Mouse (Mus musculus) forebrain, embryonic 13.5 days (tissue): ENCODE measurements around the gene Zfp326. TPM values are rescaled to one million over a fixed set of nuclear protein-coding genes. Genes with fewer than 3 reads are reported as not detected.
"Not testable (repeated sequence)": the region's sequence is repeated elsewhere in the genome, so short reads cannot be mapped to it uniquely, and the experiment has no call there.

Experiments used
- ATAC-seq: fragments of 200-750 bp; cut with Nextera tagmentation; 2 replicates; pipeline ENCODE4 v1.8.0; 2017
- H3K27ac ChIP-seq: fragments of 300-500 bp; sonication (generic); 2 replicates; pipeline ENCODE4 v1.5.1; 2015; ENCODE audit warnings: inconsistent platforms, mild to moderate bottlenecking, moderate library complexity
- H3K27me3 ChIP-seq: fragments of 300-500 bp; sonication (generic); 2 replicates; pipeline ENCODE4 v1.6.1; 2015; ENCODE audit warnings: mild to moderate bottlenecking, inconsistent platforms
- H3K36me3 ChIP-seq: fragments of 300-500 bp; sonication (generic); 2 replicates; pipeline ENCODE4 v1.6.1; 2015; ENCODE audit warnings: mild to moderate bottlenecking, inconsistent platforms; ENCODE audit not compliant: poor library complexity, severe bottlenecking
- H3K4me1 ChIP-seq: fragments of 300-500 bp; sonication (generic); 2 replicates; pipeline ENCODE4 v1.6.1; 2015; ENCODE audit warnings: inconsistent platforms
- H3K4me2 ChIP-seq: fragments of 300-500 bp; sonication (generic); 2 replicates; pipeline ENCODE4 v1.6.1; 2015; ENCODE audit warnings: inconsistent platforms, mild to moderate bottlenecking, moderate library complexity
- H3K4me3 ChIP-seq: fragments of 300-500 bp; sonication (generic); 2 replicates; pipeline ENCODE4 v1.5.1; 2015; ENCODE audit warnings: mild to moderate bottlenecking, inconsistent platforms
- H3K9ac ChIP-seq: fragments of 300-500 bp; sonication (generic); 2 replicates; pipeline ENCODE4 v1.6.1; 2015; ENCODE audit warnings: mild to moderate bottlenecking, inconsistent platforms
- H3K9me3 ChIP-seq: fragments of 300-500 bp; sonication (generic); replicated peaks from 2 replicates; pipeline ENCODE4 v1.6.1; 2016; ENCODE audit warnings: inconsistent platforms
- WGBS: fragments of 180-500 bp; shearing (Covaris S2); methylation state at CpG from one replicate; pipeline ENCODE4 v1.1.7; 2015; 5-methylcytosine and 5-hydroxymethylcytosine counted together
- polyA plus RNA-seq: library from polyadenylated mRNA; unstranded; fragments of >200 nt; fragmentation: Nextera tagmentation; extraction: Ambion mirVana; gene quantifications from 2 replicates; pipeline ENCODE4 v1.2.1, GENCODE M21; 2015

Gene Zfp326
- polyA plus RNA-seq, 1 experiment from 2014 or later: 69.9 TPM

DNA sequence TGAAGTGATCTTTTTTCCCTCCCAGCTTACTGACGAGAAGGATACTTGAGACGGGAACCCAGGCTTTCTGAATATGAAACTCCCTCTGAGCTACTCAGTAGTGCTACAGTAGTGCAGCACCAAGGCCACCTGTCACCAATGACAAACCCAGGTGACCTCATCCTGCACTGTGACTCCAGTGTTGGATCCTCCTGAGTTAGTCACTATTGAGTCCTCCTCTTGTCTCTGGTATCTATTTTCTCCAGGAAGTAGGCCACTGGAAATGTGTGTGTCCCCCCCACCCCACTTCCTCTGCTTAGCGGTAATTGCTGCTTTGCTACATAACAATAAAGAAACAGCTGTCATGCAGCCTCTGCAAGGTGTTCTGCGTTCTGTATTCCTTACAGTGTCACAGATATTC is 27.1 kb upstream of the Zfp326 start:
- Histone ChIP-seq H3K27me3 (no peaks in the 10 kb centered on the region), H3K4me2 (no peak overlapping the region), H3K36me3 (no peaks in the 10 kb centered on the region), H3K9me3 (no peaks in the 10 kb centered on the region), H3K27ac (no peak overlapping the region), H3K4me1 (peaks cover 7% of the 10 kb centered on the region; the same call in 1 of the 2 replicates), H3K9ac (no peak overlapping the region), H3K4me3 (no peak overlapping the region)
- WGBS: 81% methylated on average over 4 of the region's 4 CpGs
- no peak for ATAC-seq

DNA sequence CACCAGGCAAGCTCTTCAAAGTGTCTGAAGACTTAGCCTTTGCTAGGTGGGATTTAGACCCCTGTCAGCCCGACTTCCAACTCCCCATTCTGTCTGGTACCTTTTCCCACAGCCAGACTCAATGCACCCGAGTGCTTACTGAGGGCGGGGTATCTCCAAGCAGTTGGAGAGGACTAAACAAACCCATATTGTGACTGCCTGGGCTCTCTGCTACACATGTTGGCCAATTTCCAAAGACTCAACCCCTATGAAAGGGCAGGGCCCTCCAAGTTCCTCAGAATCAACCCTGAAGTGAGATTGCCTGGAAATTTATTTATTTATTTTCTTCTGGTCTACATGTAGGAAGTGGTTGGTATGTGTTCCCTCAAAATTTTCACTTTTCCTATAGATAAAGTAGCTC is 26.7 kb upstream of the Zfp326 start:
- H3K27me3 ChIP-seq: no peaks in the 10 kb centered on the region
- no peaks in the 10 kb centered on the region for H3K36me3 ChIP-seq
- 55% methylated on average over 3 of the region's 3 CpGs for WGBS
- no peak overlapping the region for H3K4me3 ChIP-seq
- ATAC-seq: no peak
- H3K27ac ChIP-seq: no peak overlapping the region
- H3K9me3 ChIP-seq: no peaks in the 10 kb centered on the region
- peaks cover 7% of the 10 kb centered on the region; the same call in 1 of the 2 replicates for H3K4me1 ChIP-seq
- H3K9ac ChIP-seq: no peak overlapping the region
- H3K4me2 ChIP-seq: no peak overlapping the region

DNA sequence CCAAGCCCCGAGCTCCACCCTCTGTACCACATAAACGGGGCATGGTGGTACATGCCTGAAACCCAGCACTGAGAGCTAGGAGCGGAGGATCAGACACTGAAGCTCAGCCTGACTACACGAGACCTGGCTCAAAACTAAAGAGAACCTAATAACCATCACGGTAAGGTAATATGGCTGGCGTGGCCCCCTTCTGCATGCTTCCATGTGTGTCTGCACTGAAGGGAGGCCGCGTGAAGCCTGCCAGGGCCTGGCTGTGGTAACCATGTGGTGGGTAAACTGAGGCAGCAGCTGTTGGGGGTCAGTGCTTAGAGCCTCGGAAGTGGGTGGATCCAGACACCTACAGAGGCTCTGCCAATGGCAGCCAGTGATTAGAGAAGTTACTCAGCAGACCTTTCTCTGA is 23.1 kb upstream of the Zfp326 start:
- Histone ChIP-seq H3K4me1 (peaks cover 7% of the 10 kb centered on the region; the same call in 1 of the 2 replicates), H3K36me3 (no peaks in the 10 kb centered on the region), H3K4me3 (no peak overlapping the region), H3K9me3 (no peaks in the 10 kb centered on the region), H3K27ac (no peak overlapping the region), H3K27me3 (no peaks in the 10 kb centered on the region), H3K9ac (no peak overlapping the region), H3K4me2 (no peak overlapping the region)
- WGBS: 88% methylated on average over 9 of the region's 9 CpGs
- no peak for ATAC-seq

DNA sequence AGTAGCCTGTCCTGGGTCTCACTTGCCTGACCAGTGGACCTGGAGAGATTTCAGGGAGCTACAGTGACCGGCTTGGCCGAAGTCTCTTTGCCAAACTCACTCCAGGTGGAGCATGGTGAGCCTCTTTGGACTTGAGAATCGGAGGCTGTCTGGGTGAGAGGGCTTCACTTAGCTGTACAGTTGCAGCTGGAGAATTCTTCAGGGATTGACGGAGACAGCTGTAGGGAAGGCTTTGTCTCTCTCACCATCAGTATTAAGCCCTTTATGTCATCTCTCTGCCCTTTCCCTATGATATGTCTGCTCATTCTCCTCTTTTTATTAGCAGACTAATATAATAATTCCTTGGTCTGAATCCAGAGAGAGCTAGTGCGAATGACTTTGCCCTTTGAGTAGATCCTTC is 18.9 kb upstream of the Zfp326 start:
- H3K9ac ChIP-seq: no peak overlapping the region
- H3K27me3 ChIP-seq: no peaks in the 10 kb centered on the region
- no peak overlapping the region for H3K27ac ChIP-seq
- 93% methylated on average over 5 of the region's 5 CpGs for WGBS
- H3K4me1 ChIP-seq: peaks cover 4% of the 10 kb centered on the region; the same call in 1 of the 2 replicates
- H3K4me2 ChIP-seq: no peak overlapping the region
- no peak overlapping the region for H3K4me3 ChIP-seq
- no peaks in the 10 kb centered on the region for H3K36me3 ChIP-seq
- no peak for ATAC-seq
- H3K9me3 ChIP-seq: no peaks in the 10 kb centered on the region

DNA sequence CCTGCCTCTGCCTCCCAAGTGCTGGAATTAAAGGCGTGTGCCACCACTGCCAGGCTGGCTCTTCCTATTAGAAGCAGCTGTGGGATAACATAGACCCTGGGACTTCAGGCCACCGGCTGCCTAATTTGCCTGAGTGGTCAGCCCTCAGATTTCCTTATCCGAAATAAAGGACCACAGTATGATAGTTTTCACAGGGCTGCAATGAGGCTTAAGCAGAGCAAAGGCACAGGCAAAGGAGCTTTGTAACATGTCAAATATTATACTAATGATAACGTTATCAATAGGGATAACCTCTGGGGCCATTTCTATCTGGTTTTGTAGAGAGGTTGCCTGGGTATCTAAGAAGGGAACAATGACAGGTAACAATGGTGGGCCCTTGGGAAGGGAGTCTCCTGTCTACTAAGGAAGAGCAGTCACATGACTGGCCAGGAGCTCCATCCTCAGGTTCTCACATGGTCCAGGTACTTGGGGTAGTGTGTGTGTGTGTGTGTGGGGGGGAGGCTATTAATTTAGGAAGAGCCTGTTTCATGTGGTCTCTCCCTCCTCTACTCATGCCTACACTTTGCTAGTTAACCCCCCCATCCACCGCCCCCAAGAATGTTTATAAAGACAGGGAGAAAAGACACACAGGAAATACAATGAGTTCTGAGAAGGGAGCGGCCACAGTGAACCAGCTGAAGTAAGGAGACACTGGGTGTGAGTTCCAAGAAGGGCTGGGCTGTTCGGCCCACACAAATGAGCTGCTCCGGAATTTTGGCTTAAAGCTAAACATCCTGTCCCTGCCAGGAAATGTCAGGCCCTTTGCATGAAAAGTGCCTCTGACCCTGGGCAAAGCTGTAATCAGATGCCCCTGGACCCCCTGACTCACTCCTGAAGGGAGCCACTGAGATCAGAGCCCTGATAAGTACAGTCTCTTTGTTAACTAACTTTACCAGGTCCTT is 17.3 kb upstream of the Zfp326 start:
- WGBS: 79% methylated on average over 8 of the region's 8 CpGs
- Histone ChIP-seq H3K27me3 (no peaks in the 10 kb centered on the region), H3K4me1 (peaks cover 4% of the 10 kb centered on the region; the same call in 1 of the 2 replicates), H3K9ac (no peak overlapping the region), H3K9me3 (no peaks in the 10 kb centered on the region), H3K27ac (peak overlapping the region; percentile 5; the same call in 1 of the 2 replicates), H3K4me2 (no peak overlapping the region), H3K4me3 (no peak overlapping the region), H3K36me3 (no peaks in the 10 kb centered on the region)
- no peak for ATAC-seq

DNA sequence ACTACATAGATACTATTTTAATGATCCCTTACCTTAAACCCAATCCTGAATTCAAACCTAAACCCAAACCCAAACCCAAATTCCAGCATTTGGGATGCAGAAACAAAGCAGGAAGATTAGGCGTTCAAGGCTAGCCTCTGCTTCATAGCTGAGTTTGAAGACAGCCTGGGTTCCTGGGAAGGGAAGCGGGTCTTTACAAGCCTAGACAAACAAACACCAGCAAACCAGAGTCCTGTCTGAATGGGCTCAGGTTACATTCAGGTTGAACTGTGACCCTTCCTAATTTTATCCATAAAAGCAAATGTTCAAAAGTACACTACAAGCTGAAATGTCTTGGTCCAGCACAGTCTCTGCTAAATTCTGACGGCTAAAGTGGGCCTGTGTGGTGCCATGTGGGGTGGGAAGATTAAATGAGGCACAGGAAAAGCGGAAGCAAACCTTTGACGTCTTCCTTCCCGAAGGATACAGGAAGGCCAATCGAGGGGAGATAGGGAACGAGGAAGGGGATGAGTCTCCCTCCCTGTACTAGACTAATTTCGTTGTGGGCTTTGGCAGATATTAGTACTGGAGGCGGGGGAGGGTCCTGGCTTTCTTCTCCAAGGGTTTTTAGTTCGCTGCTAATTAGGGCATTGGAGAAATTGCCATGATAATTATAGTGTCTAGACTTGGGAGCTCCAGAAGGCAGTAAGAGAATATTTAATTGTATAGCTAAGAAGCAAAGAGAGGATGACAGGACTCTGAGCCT is 16.5 kb upstream of the Zfp326 start:
- Histone ChIP-seq H3K36me3 (no peaks in the 10 kb centered on the region), H3K4me3 (no peak overlapping the region), H3K27me3 (no peaks in the 10 kb centered on the region), H3K27ac (peak overlapping the region; percentile 5; the same call in 1 of the 2 replicates), H3K9ac (no peak overlapping the region), H3K9me3 (no peaks in the 10 kb centered on the region), H3K4me1 (peaks cover 4% of the 10 kb centered on the region; the same call in 1 of the 2 replicates), H3K4me2 (no peak overlapping the region)
- 55% methylated on average over 11 of the region's 11 CpGs for WGBS
- peak; percentile 77 for ATAC-seq

DNA sequence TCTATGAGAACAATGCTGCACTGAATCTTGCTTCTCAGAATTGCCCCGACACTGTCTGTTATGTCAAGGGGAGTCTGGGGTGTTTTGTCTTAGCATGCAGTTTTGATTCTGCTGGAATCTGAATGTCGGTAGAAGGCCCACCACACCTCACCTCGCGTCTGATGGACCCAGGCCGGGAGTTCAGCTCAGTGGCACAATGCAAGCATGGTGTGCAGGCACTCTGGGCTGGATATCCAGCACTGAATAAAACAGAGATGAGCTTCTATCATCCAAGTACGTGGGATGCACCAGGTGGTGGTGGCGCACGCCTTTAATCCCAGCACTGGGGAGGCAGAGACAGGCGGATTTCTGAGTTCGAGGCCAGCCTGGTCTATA is 15.9 kb upstream of the Zfp326 start:
- no peak overlapping the region for H3K9ac ChIP-seq
- no peaks in the 10 kb centered on the region for H3K27me3 ChIP-seq
- no peak for ATAC-seq
- H3K4me2 ChIP-seq: no peak overlapping the region
- H3K4me1 ChIP-seq: peaks cover 4% of the 10 kb centered on the region; the same call in 1 of the 2 replicates
- H3K9me3 ChIP-seq: no peaks in the 10 kb centered on the region
- no peak overlapping the region for H3K27ac ChIP-seq
- WGBS: 75% methylated on average over 10 of the region's 10 CpGs
- H3K4me3 ChIP-seq: no peak overlapping the region
- H3K36me3 ChIP-seq: no peaks in the 10 kb centered on the region

DNA sequence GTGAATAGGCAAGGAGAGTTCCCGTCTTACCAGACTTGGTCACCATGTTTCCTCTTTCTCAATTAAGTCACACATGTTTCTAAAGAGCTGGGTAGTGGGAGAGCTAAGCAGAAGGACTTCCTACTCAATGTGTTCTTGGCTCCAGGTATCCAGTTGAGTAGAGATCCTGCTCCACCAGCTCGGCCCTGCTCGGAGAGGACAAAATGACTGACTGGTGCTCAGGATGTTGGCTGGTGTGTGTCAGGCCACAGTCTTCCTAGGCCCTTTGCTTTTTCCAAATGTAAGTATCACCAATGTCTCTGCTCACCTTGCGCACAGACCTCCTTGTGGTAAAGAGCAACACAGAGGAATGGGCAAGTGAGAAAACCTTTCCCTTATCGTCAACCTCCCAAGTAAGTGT is 14.7 kb upstream of the Zfp326 start:
- WGBS: 96% methylated on average over 5 of the region's 5 CpGs
- H3K4me1 ChIP-seq: peaks cover 4% of the 10 kb centered on the region; the same call in 1 of the 2 replicates
- no peaks in the 10 kb centered on the region for H3K36me3 ChIP-seq
- H3K4me2 ChIP-seq: no peak overlapping the region
- no peaks in the 10 kb centered on the region for H3K9me3 ChIP-seq
- H3K27me3 ChIP-seq: no peaks in the 10 kb centered on the region
- no peak overlapping the region for H3K9ac ChIP-seq
- H3K27ac ChIP-seq: no peak overlapping the region
- no peak overlapping the region for H3K4me3 ChIP-seq
- no peak for ATAC-seq

GRCm38 (mm10) chr5:105865110-105865628 is 11.2 kb upstream of the Zfp326 start:
- not testable (repeated sequence) for H3K4me2 ChIP-seq, H3K4me3 ChIP-seq, H3K9me3 ChIP-seq, H3K27me3 ChIP-seq, ATAC-seq, H3K27ac ChIP-seq, H3K36me3 ChIP-seq, H3K9ac ChIP-seq
- WGBS: 42% methylated on average over 5 of the region's 5 CpGs
- peaks cover 20% of the 10 kb centered on the region for H3K4me1 ChIP-seq

DNA sequence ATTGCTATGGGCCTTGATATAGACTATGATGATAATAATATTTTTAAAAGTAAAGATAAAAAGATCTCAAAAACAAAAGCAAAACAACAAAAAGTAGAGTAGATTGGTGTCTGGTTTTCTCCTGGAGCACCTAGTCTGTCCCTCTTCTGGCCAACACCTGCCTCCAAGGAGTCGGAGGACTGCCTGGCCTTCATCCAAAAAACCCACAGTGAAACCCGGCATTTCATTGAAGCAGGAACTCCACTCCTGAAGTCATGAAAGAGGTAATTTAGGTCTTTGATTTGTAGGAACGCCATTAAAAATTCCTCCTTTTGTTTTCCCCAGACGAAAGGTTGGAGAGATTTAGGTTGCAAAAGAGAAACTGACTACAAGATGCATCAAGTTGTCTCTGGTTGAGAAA is 8.9 kb upstream of the Zfp326 start:
- Histone ChIP-seq H3K4me1 (peaks cover 16% of the 10 kb centered on the region), H3K27me3 (no peaks in the 10 kb centered on the region), H3K36me3 (no peaks in the 10 kb centered on the region), H3K9ac (no peak overlapping the region), H3K9me3 (no peaks in the 10 kb centered on the region), H3K4me2 (peak overlapping the region; percentile 14; the same call in 1 of the 2 replicates), H3K4me3 (no peak overlapping the region), H3K27ac (peak overlapping the region; percentile 14; the same call in 1 of the 2 replicates)
- WGBS: 11% methylated on average over 4 of the region's 4 CpGs
- no peak for ATAC-seq

DNA sequence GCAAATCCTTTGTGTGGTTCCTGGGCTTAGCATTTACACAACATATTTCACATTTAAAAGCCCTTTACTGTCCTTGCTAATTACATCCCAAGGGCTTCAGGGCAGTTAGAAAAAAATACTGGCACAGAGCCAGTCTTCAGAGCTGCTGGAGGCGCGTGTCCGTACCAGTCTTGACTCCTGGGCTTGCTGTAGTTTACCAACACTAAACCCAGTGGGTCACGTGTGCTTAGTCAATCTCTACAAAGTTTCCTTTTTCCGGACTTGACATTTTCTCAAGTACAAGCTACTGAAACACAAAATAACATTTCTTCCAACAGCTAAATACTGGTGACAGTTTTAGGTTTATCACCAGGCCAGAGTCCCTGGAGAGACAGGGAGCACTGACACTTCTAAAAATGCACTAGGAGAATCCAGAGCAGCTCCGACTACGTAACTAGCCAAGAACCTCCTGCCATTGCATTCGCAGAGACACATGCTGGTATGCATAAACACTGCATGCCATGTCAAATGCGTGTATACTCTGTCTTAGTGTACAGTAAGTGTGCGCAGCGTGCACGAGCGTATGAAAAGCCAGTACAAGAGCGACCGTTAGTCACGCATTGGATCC is 8.4 kb upstream of the Zfp326 start:
- Histone ChIP-seq H3K4me2 (peak overlapping the region; percentile 14; the same call in 1 of the 2 replicates), H3K9ac (no peak overlapping the region), H3K4me1 (peaks cover 16% of the 10 kb centered on the region), H3K27me3 (no peaks in the 10 kb centered on the region), H3K9me3 (no peaks in the 10 kb centered on the region), H3K27ac (peak overlapping the region; percentile 14; the same call in 1 of the 2 replicates), H3K4me3 (no peak overlapping the region), H3K36me3 (no peaks in the 10 kb centered on the region)
- 56% methylated on average over 16 of the region's 16 CpGs for WGBS
- ATAC-seq: peak; percentile 23; the same call in 1 of the 2 replicates
